Mouse (Mus musculus) cortical plate, adult 2 months (tissue): ENCODE data around the gene Wdr60.

ENCODE experiments used
- CTCF ChIP-seq: fragments of 200-500 bp; IDR thresholded peaks from 2 replicates; pipeline ENCODE4 v1.5.1; 2011; ENCODE audit warnings: mild to moderate bottlenecking, control low read depth, low read length; ENCODE audit not compliant: insufficient read depth; ENCODE audit errors: extremely low read depth
- POLR2A ChIP-seq: fragments of 200-500 bp; IDR thresholded peaks from 2 replicates; pipeline ENCODE4 v1.6.1; 2011; ENCODE audit warnings: mild to moderate bottlenecking, low read length, control low read depth; ENCODE audit not compliant: insufficient read depth; ENCODE audit errors: extremely low read depth

DNA sequence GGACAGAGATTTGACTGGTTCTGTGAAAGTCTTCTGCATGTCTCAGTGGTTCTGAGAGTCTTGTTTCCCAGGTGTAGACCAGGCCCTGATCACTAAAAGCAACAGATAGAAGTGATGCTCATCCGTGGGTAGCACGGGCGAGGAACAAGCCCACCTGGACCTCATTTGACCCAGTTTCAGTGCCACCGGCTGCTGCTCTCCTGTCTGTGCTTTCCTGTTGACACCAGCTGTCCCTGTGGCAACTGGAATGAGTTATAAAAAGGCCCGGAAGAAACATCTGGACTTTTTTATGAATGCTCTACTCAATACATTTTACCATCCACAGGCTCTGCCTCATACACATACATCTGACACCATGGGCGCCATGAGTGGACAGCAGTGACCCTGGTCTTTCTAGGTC, 64.0 kb downstream of the Wdr60 start:
- TF ChIP-seq POLR2A (no peak), CTCF (no peak)
